Mouse (Mus musculus) A20 (cell line): Measurements from ENCODE around the gene Tnfrsf17.
"Not testable (repeated sequence)": the region's sequence is repeated elsewhere in the genome, so short reads cannot be mapped to it uniquely, and the experiment has no call there.

Experiments
- DNase-seq: peaks from one replicate; pipeline ENCODE4 v3.0.0-alpha.2; 2011; ENCODE audit warnings: low read depth, low spot score

Tnfrsf17 gene

GRCm38 (mm10) chr16:11331030-11331429 lies 17.4 kb downstream of the Tnfrsf17 start:
- DNase-seq = no peak

GRCm38 (mm10) chr16:11343292-11343815 lies 29.7 kb downstream of the Tnfrsf17 start:
- no peak for DNase-seq

GRCm38 (mm10) chr16:11351903-11352302 lies 38.3 kb downstream of the Tnfrsf17 start:
- no peak for DNase-seq

- no peak for DNase-seq
Observed at GRCm38 (mm10) chr16:11359173-11359572, 45.6 kb downstream of the Tnfrsf17 start.

GRCm38 (mm10) chr16:11359919-11360318 lies 46.3 kb downstream of the Tnfrsf17 start:
- no peak for DNase-seq

GRCm38 (mm10) chr16:11360576-11360975 lies 47.0 kb downstream of the Tnfrsf17 start:
- DNase-seq = not testable (repeated sequence)

GRCm38 (mm10) chr16:11365626-11366025 lies 52.0 kb downstream of the Tnfrsf17 start:
- DNase-seq = no peak

GRCm38 (mm10) chr16:11366851-11367250 lies 53.2 kb downstream of the Tnfrsf17 start:
- no peak for DNase-seq

- DNase-seq = no peak
Observed at GRCm38 (mm10) chr16:11368412-11368811, 54.8 kb downstream of the Tnfrsf17 start.

- DNase-seq = no peak
Observed at GRCm38 (mm10) chr16:11369162-11369561, 55.5 kb downstream of the Tnfrsf17 start.

- no peak for DNase-seq
Observed at GRCm38 (mm10) chr16:11369642-11370041, 56.0 kb downstream of the Tnfrsf17 start.
